Mouse (Mus musculus): ENCODE results near the gene Cep41.

Cep41 gene

GRCm38 (mm10) chr6:30693350-30693991 lies at the start of gene Cep41:
Gene Cep41 (minus strand): TSS chr6:30693749.
- DNase-seq, result peak; percentile 85 to 92

- DNase-seq, result no peak
These were observed 45.7 kb upstream of the Cep41 start for GRCm38 (mm10) chr6:30739177-30739747.

- DNase-seq, result no peak
These were observed 45.0 kb upstream of the Cep41 start for GRCm38 (mm10) chr6:30738464-30739006.

DNA sequence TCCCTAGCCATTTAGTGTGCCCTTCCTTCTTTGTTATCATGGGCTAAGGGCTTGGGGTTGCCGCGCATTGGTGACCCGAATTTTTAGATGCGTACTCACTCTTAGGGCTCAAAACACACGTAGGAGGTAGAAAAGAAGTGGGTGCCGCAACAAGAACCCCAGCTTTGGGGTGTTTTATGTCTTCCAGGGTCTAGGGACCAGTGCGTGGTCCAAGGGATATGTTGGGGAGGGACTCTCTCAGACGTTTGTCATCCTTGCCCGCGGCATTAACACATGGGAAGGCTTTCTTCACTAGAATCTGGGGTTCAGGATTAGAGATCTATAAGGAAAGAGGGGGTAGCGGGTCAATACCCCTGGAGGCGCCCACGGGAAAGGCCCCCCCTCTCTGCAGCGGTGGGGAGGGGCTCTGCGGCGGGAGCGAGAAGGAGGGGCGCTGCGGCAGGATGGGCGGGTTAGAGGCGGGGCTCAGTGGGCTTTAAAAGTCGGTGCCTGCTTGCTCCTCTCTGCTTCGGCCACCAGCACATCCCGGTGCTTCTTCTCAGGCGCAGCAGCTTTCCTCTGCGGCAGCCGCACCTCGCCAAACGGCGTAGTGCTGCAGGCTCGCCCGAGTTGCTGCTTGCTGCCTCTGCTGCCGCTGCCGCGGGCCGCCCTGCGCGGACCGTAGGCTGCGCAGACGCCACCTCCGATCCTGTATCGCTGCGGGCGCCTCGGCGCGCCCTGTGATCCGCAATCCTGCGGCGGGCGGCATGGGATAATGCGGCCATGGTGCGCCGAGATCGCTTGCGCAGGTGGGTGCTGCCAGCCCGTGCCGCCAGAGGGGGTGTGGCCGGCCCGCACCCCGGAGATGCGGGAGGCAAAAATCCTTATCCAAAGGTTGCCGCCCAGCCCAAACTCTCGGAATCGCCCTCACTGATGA lies 44.3 kb upstream of the Cep41 start:
- peak in 1 of 2 experiments; percentile 40 for DNase-seq

DNA sequence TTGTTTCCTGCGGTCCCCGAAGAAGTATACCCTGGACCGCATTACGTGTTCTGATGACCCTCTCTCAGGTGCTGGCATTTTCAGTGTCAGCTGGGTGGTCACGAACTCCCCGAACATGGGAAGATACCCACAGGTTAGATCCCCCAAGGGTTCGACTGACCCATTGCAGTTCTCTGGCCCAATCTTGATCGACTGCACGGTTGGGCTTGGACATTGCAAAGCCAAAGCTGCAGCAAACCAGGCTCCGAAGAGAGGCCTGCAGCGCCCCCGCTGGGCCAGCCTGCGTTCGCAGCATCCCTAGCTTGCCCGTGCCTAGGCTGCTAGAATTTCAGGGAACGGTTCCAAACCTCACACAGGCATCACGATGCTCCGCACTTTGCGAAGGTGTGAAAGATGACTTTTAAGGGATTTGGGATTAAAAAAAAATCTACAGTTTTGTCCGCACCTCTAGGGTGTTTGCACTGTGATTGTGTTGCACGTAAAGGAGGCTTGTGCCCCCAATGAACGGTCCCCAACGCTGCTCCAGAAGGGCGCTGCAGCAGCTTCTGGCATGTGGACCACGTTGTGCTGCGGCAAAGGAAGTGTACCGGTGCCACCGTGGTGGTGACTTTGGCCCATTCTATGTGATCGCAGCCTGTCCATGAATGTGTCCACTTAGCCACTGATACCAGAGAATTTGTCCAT lies 43.5 kb upstream of the Cep41 start:
- DNase-seq, result peak in 1 of 2 experiments; percentile 14

- no peak for DNase-seq
These were observed 42.8 kb upstream of the Cep41 start for GRCm38 (mm10) chr6:30736372-30736762.

- DNase-seq, result peak in 1 of 2 experiments; percentile 8
These were observed 42.3 kb upstream of the Cep41 start for GRCm38 (mm10) chr6:30735728-30736371.

DNA sequence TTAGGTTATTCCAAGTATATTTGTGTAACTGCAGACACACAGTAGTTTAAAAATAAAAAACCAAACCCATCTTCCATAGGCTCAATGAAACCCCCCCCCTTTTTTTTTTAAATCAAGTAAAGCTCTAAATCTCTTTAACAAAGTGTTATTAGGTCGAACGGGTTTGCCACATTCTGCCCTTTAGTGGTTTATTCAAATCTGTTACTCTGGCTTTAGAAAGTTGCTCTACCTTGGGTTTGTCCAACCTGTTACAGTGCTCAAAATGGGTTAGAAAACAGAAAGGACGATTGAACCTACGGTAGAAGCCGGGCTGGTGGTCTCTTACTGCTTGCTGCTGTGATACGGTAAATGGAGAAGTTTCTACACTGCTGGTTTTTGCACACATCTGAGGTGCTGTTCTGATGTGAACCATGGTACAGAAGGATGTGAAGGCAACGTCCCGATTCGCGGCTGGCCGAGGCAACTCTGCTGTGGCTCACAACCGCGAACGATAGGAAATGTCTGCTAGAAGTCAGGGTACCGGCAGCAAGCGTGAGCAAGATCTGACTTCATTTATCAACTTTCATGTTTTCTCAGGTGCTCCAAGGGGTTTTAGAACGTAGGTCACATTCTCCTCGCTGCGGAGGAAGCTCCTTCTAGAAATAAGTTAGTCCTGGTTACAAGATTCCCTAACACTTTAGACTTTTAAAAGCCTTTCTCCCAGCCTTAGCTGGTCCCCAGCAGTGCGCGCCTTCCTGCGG lies 41.6 kb upstream of the Cep41 start:
- no peak for DNase-seq

- DNase-seq, result no peak
These were observed 40.9 kb upstream of the Cep41 start for GRCm38 (mm10) chr6:30734465-30734864.

DNA sequence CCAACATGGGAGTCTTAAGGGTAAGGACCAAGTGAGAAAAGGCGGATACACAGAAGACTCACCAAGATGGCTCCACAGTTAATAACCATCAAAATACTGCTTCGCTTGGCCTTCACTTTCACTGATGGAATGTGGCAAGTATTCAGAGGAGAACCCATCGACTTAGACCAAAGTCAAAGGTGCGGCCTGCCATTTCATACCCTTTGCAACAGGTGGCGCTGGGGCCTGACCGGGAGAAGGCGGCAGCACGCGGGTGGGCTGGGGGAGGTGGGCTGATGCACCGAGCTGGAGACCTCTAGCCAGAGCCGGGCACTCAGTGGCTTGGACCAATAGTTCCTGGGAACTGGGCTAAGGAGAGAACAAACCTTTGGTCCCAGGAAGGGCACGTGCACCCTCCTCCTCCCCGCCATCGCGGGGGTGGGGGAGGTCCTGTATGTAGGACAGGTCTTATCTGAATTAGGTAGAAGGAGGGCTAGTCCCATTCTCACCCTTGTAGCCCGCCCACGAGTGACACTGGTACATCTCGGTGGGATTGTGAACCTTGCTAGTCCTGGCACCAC lies 39.1 kb upstream of the Cep41 start:
- no peak for DNase-seq

DNA sequence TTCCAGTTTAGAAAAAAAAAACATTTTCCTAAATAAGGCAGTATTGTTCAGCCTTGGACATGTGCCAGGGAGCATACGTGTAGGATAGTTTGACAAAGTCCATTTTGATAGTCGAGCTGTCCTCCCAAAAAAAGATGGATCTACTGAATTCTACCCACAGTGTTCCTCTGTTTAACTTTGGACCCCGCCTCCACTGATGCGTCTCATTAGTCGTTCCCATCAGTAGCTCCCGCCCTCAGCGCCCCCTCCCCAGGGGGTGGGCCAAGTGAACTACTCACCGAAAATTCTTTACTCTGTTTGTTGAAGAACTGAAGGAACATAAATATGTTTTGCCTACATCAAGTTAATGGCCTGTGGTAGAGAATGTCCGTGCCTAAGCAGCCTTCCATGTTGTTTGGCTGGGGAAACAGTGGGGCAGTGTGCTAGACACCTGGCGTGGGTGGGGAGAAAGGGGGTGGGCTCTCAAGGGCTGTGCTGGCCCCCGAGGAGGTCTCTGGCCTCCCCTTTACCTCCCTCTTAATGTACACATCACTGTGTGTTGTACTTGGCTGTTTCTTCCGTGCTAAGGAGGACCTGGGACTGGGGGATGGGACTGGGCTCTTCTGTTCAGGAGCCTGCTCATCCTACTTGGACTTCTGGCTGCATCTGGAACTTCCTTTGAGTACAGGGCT lies 36.9 kb upstream of the Cep41 start:
- no peak for DNase-seq

DNA sequence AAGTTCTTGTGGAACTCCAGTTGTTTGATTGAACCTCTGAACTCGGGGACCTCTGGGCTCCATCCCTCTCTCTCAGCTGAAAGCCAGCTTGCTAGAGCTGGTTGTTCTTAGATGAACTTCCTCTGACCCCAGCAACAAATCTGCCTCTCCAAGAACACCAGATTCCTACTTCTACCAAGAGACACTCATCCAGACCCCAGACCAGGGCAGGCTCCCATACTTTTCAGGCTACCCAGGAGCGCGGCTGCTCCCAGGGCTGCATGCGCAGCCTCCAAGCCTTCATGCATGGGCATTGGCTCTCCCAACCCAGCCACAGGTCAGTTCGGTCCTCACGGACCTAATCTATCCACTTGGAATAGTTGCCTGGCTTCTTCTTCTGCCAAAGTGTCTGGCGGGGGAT lies 29.8 kb upstream of the Cep41 start, which contains the start of gene Mest:
Gene Mest, plus strand, starts transcription at position 217 of the 400 bp plus-strand sequence.
- DNase-seq, result no peak

DNA sequence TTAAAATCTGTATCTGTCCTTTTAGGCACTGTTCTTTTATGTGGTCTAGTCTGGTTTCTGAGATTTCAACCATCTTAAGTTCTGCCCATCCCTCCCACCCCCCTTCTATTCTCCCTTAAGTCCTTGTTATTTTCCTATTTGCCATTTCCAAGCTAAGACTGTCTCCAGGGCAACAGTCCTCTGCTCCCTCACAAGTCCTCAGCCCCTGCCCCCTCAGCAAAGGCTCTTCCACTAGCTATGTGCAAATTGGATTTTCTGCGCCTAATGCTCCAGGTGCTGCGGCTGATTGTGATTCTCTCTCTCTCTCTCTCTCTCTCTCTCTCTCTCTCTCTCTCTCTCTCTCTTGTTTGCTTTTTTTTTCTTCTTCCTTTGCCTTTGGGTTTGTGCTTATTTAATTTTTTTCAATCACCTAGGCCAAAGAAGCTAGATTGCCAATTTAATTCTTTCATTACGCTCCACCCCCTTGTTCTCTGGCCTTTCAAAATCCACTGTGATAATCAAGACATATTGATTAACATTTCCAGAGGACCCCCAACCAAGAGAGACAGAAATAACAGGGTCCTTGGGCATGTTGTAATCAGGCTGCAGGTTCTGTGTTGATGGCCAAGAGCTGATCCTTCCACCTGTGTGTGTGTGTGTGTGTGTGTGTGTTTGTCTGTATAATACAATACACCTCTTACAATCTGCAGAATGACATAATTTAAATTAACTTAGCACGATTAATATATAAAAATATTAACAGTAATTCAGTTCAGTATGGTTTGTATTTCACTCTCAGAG lies 29.0 kb upstream of the Cep41 start:
- DNase-seq, result no peak

DNA sequence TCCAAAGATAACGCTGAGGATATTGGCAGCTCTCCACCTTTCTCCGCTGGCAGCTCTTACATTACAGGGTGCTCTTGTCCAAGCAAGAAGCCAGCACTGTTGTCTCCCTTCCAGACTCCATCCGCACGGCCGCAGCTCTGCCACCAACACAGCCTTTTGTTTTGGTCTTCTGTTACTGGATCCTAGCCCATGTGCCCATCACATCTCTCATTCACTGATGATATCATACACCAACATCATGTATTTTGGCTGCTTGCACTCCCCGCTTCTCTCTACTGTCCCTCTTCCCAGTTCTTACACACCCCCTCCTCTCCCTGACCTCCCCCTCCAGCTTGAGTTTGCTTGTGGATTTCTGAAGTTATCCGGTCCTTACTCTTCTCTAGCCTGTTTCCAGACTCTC lies 23.2 kb upstream of the Cep41 start:
- DNase-seq, result no peak

DNA sequence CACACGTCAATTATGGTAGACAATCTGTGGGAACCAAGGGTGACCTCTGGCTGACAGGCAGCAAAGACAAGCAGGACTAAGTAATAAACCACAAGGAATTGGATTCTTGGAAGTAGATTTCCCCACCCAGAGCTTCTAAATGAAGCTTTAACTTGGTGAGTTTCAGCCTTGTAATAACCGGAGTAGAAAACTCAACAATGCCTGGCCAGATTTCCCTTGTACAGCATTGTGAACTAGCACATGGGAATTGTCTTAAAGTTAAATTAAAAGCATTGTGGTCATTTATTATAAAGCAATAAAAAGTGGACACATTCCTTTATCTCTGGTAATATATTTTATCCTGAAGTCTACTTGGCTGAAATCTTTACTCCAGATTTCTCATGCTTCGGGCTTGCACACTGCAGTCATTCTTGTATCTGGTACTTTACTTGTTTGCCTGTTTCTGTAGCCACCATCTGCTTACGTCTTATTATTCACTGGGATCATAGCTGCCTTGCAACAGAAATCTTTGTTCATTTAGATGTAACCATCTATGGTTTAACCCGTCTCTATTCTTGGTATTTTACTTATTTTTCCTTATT lies 21.4 kb upstream of the Cep41 start:
- DNase-seq, result no peak

DNA sequence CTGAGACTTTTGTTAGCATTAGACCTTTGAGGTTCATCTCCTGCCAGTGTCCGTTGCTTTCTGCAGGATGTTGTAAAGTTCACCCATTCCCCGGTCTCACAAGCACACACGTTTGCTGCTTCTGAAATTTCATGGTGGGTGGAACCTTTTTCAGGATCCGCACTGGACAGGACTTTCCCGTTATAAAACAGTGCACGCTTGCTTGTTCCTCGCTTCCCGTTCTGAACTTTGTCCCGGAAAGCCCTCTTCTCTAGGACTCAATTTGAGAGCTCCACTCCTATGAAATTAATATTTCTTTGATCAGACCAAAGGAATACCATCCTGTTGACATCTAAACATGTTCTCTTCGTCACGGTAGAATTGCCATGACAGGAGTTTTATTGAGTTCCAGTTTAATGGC lies 20.3 kb upstream of the Cep41 start:
- no peak for DNase-seq

- no peak for DNase-seq
These were observed 19.9 kb upstream of the Cep41 start for GRCm38 (mm10) chr6:30713455-30713854.

DNA sequence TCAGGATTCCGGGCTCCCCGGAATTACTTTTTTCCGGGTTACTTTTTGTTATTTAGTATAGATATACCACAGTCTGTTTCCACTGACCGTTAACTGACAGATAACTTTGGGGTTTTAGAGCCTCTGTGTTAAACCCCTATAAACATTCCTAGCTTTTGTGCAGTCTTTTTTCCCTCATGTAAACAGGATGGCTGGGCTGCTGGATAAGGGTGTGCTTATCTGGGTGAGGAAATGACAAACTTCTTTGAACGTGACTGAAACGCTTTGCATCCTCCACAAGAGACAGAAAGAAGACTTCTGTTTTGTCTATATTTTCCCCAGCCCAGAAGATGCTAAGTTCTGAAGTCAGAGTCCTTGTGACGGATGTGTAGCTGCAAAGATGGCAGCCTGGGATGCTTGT lies 18.9 kb upstream of the Cep41 start:
- no peak for DNase-seq

DNA sequence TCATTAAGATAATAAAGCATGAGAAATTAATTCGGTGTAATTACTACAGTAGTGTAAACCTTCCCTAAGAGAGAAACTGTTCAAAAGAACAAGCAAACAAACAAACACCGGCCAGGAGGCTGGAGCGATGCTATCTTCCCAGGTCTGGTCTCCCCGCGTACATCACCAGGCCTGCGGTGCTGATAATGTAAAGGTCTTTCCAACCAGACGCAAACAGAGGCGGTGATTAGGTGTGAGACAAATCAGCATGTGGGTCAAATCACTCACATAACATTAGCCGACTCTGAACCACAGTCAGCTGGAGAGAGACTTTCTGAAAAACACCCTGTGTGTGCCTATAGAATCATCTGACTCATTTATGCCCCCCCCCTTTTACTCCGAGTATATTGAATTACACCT lies 17.8 kb upstream of the Cep41 start:
- no peak for DNase-seq

All from spleen, adult 18-20 months (tissue).